Mouse (Mus musculus) CH12.LX (cell line): ENCODE data around the gene Taz. TPM values are rescaled to one million over a fixed set of nuclear protein-coding genes. Genes with fewer than 3 reads are reported as not detected.

Experiments
- DNase-seq: peaks from one replicate; pipeline ENCODE4 v3.0.0-alpha.2; 2013; ENCODE audit errors: extremely low read depth
- H3K27ac ChIP-seq: 2 replicates; pipeline ENCODE4 v1.5.1; 2012; ENCODE audit warnings: low read depth, mild to moderate bottlenecking, control low read depth, moderate library complexity; ENCODE audit not compliant: insufficient read depth
- H3K27me3 ChIP-seq: replicated peaks from 2 replicates; pipeline ENCODE3; 2012; ENCODE audit warnings: inconsistent platforms
- H3K36me3 ChIP-seq, 2 experiments: replicated peaks in 1 of 2; 2 replicates each; pipeline versions ENCODE3 to v1.6.1; 2012; ENCODE audit warnings: inconsistent platforms in 1 of 2, low read length in 1 of 2, mild to moderate bottlenecking in 1 of 2, mixed read lengths in 1 of 2, moderate library complexity in 1 of 2; ENCODE audit not compliant: control insufficient read depth in 1 of 2, insufficient read depth in 1 of 2
- H3K4me1 ChIP-seq, 2 experiments: 2 replicates each; pipeline ENCODE4 v1.6.1; 2012; ENCODE audit warnings: inconsistent platforms in 1 of 2, moderate library complexity in 1 of 2; ENCODE audit not compliant: insufficient read depth in 2 of 2, control insufficient read depth in 1 of 2
- H3K4me2 ChIP-seq: 2 replicates; pipeline ENCODE4 v1.6.1; 2012; ENCODE audit warnings: low read depth, mild to moderate bottlenecking, control low read depth; ENCODE audit not compliant: poor library complexity, insufficient read depth, severe bottlenecking
- H3K4me3 ChIP-seq, 3 experiments: fragments of 150-350 bp in 1 of 3; sonication (generic) in 1 of 3; replicated peaks in 1 of 3; 2 replicates each; pipeline versions ENCODE3 to v1.5.1; 2011 to 2012; ENCODE audit warnings: low read depth in 2 of 3, low read length in 2 of 3, mild to moderate bottlenecking in 2 of 3, moderate library complexity in 2 of 3, control low read depth in 1 of 3, improper control_type of control experiment in 1 of 3, inconsistent platforms in 1 of 3, mixed read lengths in 1 of 3; ENCODE audit not compliant: poor library complexity in 1 of 3
- H3K79me2 ChIP-seq: replicated peaks from 2 replicates; pipeline ENCODE4 v1.6.1; 2012; ENCODE audit warnings: mild to moderate bottlenecking, moderate library complexity; ENCODE audit not compliant: control insufficient read depth, poor library complexity, insufficient read depth, severe bottlenecking; ENCODE audit errors: extremely low read depth
- H3K9ac ChIP-seq: 2 replicates; pipeline ENCODE4 v1.6.1; 2012; ENCODE audit warnings: low read depth, mild to moderate bottlenecking, control low read depth, moderate library complexity; ENCODE audit not compliant: insufficient read depth
- H3K9me3 ChIP-seq: replicated peaks from 2 replicates; pipeline ENCODE3; 2012; ENCODE audit warnings: low read length, inconsistent platforms, mixed read lengths
- CHD1 ChIP-seq: IDR thresholded peaks from 2 replicates; pipeline ENCODE4 v1.6.1; 2012; ENCODE audit warnings: low read depth, low read length, improper control_type of control experiment, inconsistent platforms
- E2F4 ChIP-seq: IDR thresholded peaks from 2 replicates; pipeline ENCODE4 v1.6.1; 2011; ENCODE audit warnings: low read depth, low read length, improper control_type of control experiment; ENCODE audit not compliant: insufficient replicate concordance
- ETS1 ChIP-seq: conservative IDR thresholded peaks from 2 replicates; pipeline ENCODE4 v1.6.1; 2012; ENCODE audit warnings: low read depth, mild to moderate bottlenecking, inconsistent platforms, low read length, improper control_type of control experiment, moderate library complexity
- IRF4 ChIP-seq: IDR thresholded peaks from 2 replicates; pipeline ENCODE4 v1.6.1; 2014; ENCODE audit warnings: low read depth, mild to moderate bottlenecking, inconsistent platforms, low read length, improper control_type of control experiment
- JUND ChIP-seq: conservative IDR thresholded peaks from 2 replicates; pipeline ENCODE4 v1.6.1; 2011; ENCODE audit warnings: low read depth, low read length, improper control_type of control experiment
- KAT2A ChIP-seq: IDR thresholded peaks from 2 replicates; pipeline ENCODE4 v1.6.1; 2012; ENCODE audit warnings: low read length, improper control_type of control experiment, inconsistent platforms; ENCODE audit not compliant: insufficient replicate concordance
- MAFK ChIP-seq: IDR thresholded peaks from 2 replicates; pipeline ENCODE4 v1.6.1; 2011; ENCODE audit warnings: low read length, improper control_type of control experiment; ENCODE audit not compliant: insufficient replicate concordance
- MAX ChIP-seq: IDR thresholded peaks from 2 replicates; pipeline ENCODE4 v1.6.1; 2011; ENCODE audit warnings: low read length, improper control_type of control experiment
- MXI1 ChIP-seq: IDR thresholded peaks from 2 replicates; pipeline ENCODE4 v1.6.1; 2011; ENCODE audit warnings: mild to moderate bottlenecking, low read depth, low read length, improper control_type of control experiment
- MYC ChIP-seq: IDR thresholded peaks from 2 replicates; pipeline ENCODE4 v1.6.1; 2011; ENCODE audit warnings: low read depth, mild to moderate bottlenecking, improper control_type of control experiment, low read length
- NELFE ChIP-seq: IDR thresholded peaks from 2 replicates; pipeline ENCODE4 v1.6.1; 2011; ENCODE audit warnings: low read depth, low read length, improper control_type of control experiment
- NRF1 ChIP-seq: IDR thresholded peaks from 2 replicates; pipeline ENCODE4 v1.6.1; 2014; ENCODE audit warnings: low read depth, mild to moderate bottlenecking, inconsistent platforms, low read length, improper control_type of control experiment, moderate library complexity
- POLR2A ChIP-seq: IDR thresholded peaks from 2 replicates; pipeline ENCODE4 v1.6.1; 2011; ENCODE audit warnings: low read depth, mild to moderate bottlenecking, improper control_type of control experiment, low read length
- POLR2AphosphoS2 ChIP-seq: IDR thresholded peaks from 2 replicates; pipeline ENCODE4 v1.6.1; 2011; ENCODE audit warnings: low read depth, low read length, improper control_type of control experiment
- RAD21 ChIP-seq: IDR thresholded peaks from 2 replicates; pipeline ENCODE4 v1.6.1; 2011; ENCODE audit warnings: low read depth, mild to moderate bottlenecking, low read length, improper control_type of control experiment, moderate library complexity
- RCOR1 ChIP-seq: conservative IDR thresholded peaks from 2 replicates; pipeline ENCODE4 v1.6.1; 2012; ENCODE audit warnings: low read depth, mild to moderate bottlenecking, inconsistent platforms, low read length, improper control_type of control experiment
- SIN3A ChIP-seq: IDR thresholded peaks from 2 replicates; pipeline ENCODE4 v1.6.1; 2012; ENCODE audit warnings: low read length, improper control_type of control experiment, inconsistent platforms
- TCF12 ChIP-seq: IDR thresholded peaks from 2 replicates; pipeline ENCODE4 v1.6.1; 2014; ENCODE audit warnings: low read depth, mild to moderate bottlenecking, inconsistent platforms, low read length, improper control_type of control experiment
- UBTF ChIP-seq: IDR thresholded peaks from 2 replicates; pipeline ENCODE4 v1.6.1; 2012; ENCODE audit warnings: low read depth, mild to moderate bottlenecking, inconsistent platforms, low read length, improper control_type of control experiment, moderate library complexity
- USF1 ChIP-seq: IDR thresholded peaks from 2 replicates; pipeline ENCODE4 v1.6.1; 2014; ENCODE audit warnings: low read depth, mild to moderate bottlenecking, inconsistent platforms, low read length, improper control_type of control experiment
- ZC3H11A ChIP-seq: IDR thresholded peaks from 2 replicates; pipeline ENCODE4 v1.6.1; 2012; ENCODE audit warnings: low read depth, mild to moderate bottlenecking, inconsistent platforms, low read length, improper control_type of control experiment
- ZKSCAN1 ChIP-seq: IDR thresholded peaks from 2 replicates; pipeline ENCODE4 v1.6.1; 2012; ENCODE audit warnings: low read depth, inconsistent platforms, low read length, improper control_type of control experiment, borderline replicate concordance
- ZMIZ1 ChIP-seq: IDR thresholded peaks from 2 replicates; pipeline ENCODE4 v1.6.1; 2012; ENCODE audit warnings: low read depth, mild to moderate bottlenecking, inconsistent platforms, low read length, improper control_type of control experiment
- dilution Hi-C: fragments of 300-500 bp; cut with MboI; formaldehyde crosslinking; loops from 2 replicates; pipeline ENCODE4 v1.14.3; 2020; ENCODE audit warnings: low sequenced_read_pairs; ENCODE audit not compliant: extremely low pct_unique_long_range_greater_than_20kb, extremely low pct_ligation_motif_present
- in situ Hi-C: fragments of 300-500 bp; cut with MboI; formaldehyde crosslinking; loops from 3 replicates; pipeline ENCODE4 v1.14.3; 2019; ENCODE audit warnings: low sequenced_read_pairs, low pct_ligation_motif_present, low pct_unique_long_range_greater_than_20kb, mixed read lengths
- polyA plus RNA-seq: library from polyadenylated mRNA; unstranded; fragments of >175 nt; gene quantifications from 2 replicates; pipeline ENCODE4 v1.2.1, GENCODE M21; 2012; ENCODE audit warnings: low read depth; ENCODE audit not compliant: insufficient read length
- total RNA-seq, 2 experiments: library from RNA; depleted of rRNA; stranded (reverse); fragments of 300-350 nt in 1 of 2; fragments of >200 nt in 1 of 2; gene quantifications; 2 replicates each; pipeline ENCODE4 v1.2.3; 2012 to 2014

Gene Taz
- total and polyA plus RNA-seq, 3 experiments: 25.6 to 40.4 (median 29.2) TPM

- in situ Hi-C loops (no loop called here), dilution Hi-C loops (no loop called here)
- Histone ChIP-seq H3K4me1 (peaks cover 0 to 10% of the 10 kb centered on the region in 2 experiments; a peak in 2 of 4 replicates), H3K36me3 (peaks cover 4 to 27% of the 10 kb centered on the region in 2 experiments), H3K4me3 (peak overlapping the region; percentile 71 to 97 (median 76)), H3K27me3 (no peaks in the 10 kb centered on the region), H3K79me2 (peaks cover 11% of the 10 kb centered on the region), H3K9ac (peak overlapping the region; percentile 93), H3K4me2 (peak overlapping the region; percentile 78), H3K9me3 (no peaks in the 10 kb centered on the region), H3K27ac (peak overlapping the region; percentile 80; the same call in 1 of the 2 replicates)
- TF ChIP-seq UBTF: no peak
- TF ChIP-seq MXI1: no peak
- no peak for TF ChIP-seq MYC
- TF ChIP-seq IRF4: no peak
- no peak for TF ChIP-seq MAX
- TF ChIP-seq NRF1: no peak
- DNase-seq: no peak
These were observed 1.4 kb downstream of the Taz start for GRCm38 (mm10) chrX:74283092-74283437.

- peaks cover 14 to 20% of the 10 kb centered on the region in 2 experiments for H3K36me3 ChIP-seq
- no peak overlapping the region for H3K4me3 ChIP-seq
- DNase-seq: no peak
- H3K79me2 ChIP-seq: no peaks in the 10 kb centered on the region; the same call in 1 of the 2 replicates
- H3K4me1 ChIP-seq: peaks cover 0 to 5% of the 10 kb centered on the region in 2 experiments; a peak in 1 of 4 replicates
- H3K9ac ChIP-seq: no peak overlapping the region
- no peak overlapping the region for H3K27ac ChIP-seq
- H3K9me3 ChIP-seq: no peaks in the 10 kb centered on the region
- dilution Hi-C loops: no loop called here
- H3K4me2 ChIP-seq: no peak overlapping the region
- H3K27me3 ChIP-seq: no peaks in the 10 kb centered on the region
- no peak for TF ChIP-seq TCF12
- TF ChIP-seq ETS1: no peak
- no peak for TF ChIP-seq RAD21
- TF ChIP-seq RCOR1: no peak
- in situ Hi-C loops: no loop called here
These were observed 11.7 kb downstream of the Taz start for GRCm38 (mm10) chrX:74293431-74293830.

- Histone ChIP-seq H3K4me2 (peak within 1 kb of the TSS; percentile 82), H3K4me1 (peaks cover 0 to 16% of the 10 kb centered on the region in 2 experiments; a peak in 2 of 4 replicates), H3K9ac (peak within 1 kb of the TSS; percentile 77), H3K79me2 (no peaks in the 10 kb centered on the region; the same call in 1 of the 2 replicates), H3K9me3 (no peaks in the 10 kb centered on the region), H3K4me3 (peak within 1 kb of the TSS; percentile 65 to 100 (median 73)), H3K36me3 (peaks cover 21 to 27% of the 10 kb centered on the region in 2 experiments), H3K27me3 (no peaks in the 10 kb centered on the region), H3K27ac (peak within 1 kb of the TSS; percentile 44; the same call in 1 of the 2 replicates)
- in situ Hi-C loops (no loop called here), dilution Hi-C loops (no loop called here)
- DNase-seq: peak; percentile 93
- TF ChIP-seq JUND: no peak
- 0 out of 2 replicates have a peak, but pooled peaks have one; percentile 9 for TF ChIP-seq KAT2A
- no peak for TF ChIP-seq MAFK
- TF ChIP-seq ZKSCAN1: no peak
- TF ChIP-seq ETS1: no peak
- no peak for TF ChIP-seq ZC3H11A
- peak; percentile 36; the same call in 1 of the 2 replicates for TF ChIP-seq SIN3A
- TF ChIP-seq E2F4: peak; percentile 30; the same call in 1 of the 2 replicates
- no peak for TF ChIP-seq IRF4
- TF ChIP-seq NELFE: peak; percentile 73
- no peak for TF ChIP-seq UBTF
- TF ChIP-seq ZMIZ1: peak; percentile 46; the same call in 1 of the 2 replicates
- peak; percentile 53 for TF ChIP-seq USF1
- peak; percentile 70 for TF ChIP-seq POLR2AphosphoS2
- TF ChIP-seq RCOR1: no peak
- TF ChIP-seq POLR2A: peak; percentile 80
- no peak for TF ChIP-seq CHD1
These were observed 15.1 kb downstream of the Taz start, which contains the start of gene Atp6ap1 for GRCm38 (mm10) chrX:74296538-74297448. Gene Atp6ap1 (plus strand): TSS chrX:74297097.
